Mouse (Mus musculus): Measurements from ENCODE around the gene Trub2.

The Trub2 gene

GRCm38 (mm10) chr2:29724664-29725365 is 63.5 kb downstream of the Trub2 start:
- DNase-seq (ENCODE audit: low spot score): no peak

DNA sequence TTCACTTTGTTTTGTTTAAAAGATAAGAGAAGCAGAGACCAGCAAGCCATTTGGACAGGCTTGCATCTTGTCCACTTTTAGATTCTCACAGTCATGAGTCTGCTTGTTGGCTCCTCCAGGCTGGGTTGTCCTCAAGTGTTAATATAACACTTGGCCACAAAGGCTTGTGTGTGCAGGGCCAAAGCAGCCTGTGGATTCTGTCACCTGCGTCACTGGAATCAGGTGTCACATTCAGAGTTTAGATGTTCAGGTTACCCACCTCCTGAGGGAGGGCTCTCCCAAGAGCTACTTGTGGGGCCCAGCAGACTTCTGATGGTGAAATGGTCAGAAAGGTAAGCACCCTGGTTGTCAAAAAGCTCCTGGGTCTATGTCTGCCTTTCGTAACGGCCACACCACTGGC is 65.2 kb downstream of the Trub2 start:
- no peak for DNase-seq (ENCODE audit: low spot score)

- no peak for DNase-seq (ENCODE audit: low spot score)
Measured at GRCm38 (mm10) chr2:29718581-29718980, 69.7 kb downstream of the Trub2 start.

GRCm38 (mm10) chr2:29716691-29717090 is 71.6 kb downstream of the Trub2 start:
- DNase-seq (ENCODE audit: low spot score): no peak

- DNase-seq (ENCODE audit: low spot score): no peak
Measured at GRCm38 (mm10) chr2:29716143-29716542, 72.2 kb downstream of the Trub2 start.

- no peak for DNase-seq (ENCODE audit: low spot score)
Measured at GRCm38 (mm10) chr2:29714127-29714526, 74.2 kb downstream of the Trub2 start.

DNA sequence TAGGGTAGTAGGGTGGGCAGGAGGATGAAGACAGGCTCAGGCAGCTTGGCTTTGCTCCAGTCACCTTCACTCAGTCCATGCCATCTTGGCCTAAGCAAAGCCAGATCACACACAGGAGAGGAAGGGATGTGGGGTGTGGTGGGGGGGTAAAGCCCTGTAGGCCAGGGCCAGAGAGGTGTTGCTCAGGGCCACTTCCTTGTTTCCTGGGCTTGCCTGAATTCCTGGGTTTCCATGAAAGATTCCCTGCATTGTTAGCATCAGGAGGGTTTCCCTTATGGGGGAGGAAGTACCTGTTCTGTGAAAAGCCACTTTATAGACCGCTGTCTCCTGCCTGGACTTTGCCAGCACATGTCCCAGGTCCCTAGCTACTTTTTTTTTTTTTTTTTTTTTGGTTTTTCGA is 74.8 kb downstream of the Trub2 start:
- DNase-seq (ENCODE audit: low spot score): no peak

GRCm38 (mm10) chr2:29711877-29712276 is 76.4 kb downstream of the Trub2 start:
- no peak for DNase-seq (ENCODE audit: low spot score)

Data from c-Kit-positive CD71-positive TER-119-positive erythroid progenitor cells, embryonic 14.5 days (primary cell).